Mouse (Mus musculus): ENCODE measurements around the gene Fmn2. TPM values are rescaled to one million over a fixed set of nuclear protein-coding genes. Genes with fewer than 3 reads are reported as not detected.

The Fmn2 gene
- polyA plus RNA-seq, 1 experiment from 2014 or later, result 7.1 TPM

DNA sequence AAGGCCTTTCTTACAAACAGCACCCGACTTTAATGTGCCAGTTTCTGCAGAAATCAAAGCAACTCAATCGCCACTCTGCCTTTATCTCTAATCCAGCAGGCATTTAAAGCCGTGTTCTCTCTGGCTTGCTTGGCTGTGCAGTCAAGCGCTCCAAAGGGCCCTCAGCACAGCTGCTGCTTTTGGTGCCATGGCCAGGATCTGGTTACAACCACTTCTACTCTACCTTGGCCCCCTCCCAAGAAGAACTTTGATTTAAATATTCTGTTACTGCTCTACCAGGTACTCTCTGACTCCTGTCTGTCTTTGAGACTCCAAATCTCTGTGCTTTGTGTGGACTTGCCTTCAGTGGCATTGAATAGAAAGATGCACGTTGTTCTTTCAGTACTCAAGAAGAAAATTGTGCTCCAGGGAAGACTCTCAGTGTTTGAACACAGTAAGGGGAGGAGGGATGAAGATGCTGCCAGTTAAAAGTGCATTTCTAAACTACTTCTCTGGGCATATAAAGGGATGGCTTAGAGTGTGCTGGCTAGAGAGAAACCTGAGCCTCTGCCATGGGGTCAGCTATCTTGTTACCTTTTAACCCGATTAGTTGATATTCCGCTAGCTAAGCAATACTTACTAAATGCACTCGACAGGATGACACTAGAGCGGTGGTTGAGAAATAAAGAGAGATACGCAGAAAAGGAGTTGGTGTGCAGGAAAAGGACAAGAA lies 358.9 kb downstream of the Fmn2 start:
- 79% methylated on average over 10 of the region's 10 CpGs for WGBS
- H3K9me3 ChIP-seq, result no peaks in the 10 kb centered on the region
- H3K4me1 ChIP-seq (replicated peaks), result no peaks in the 10 kb centered on the region
- no peak overlapping the region for H3K4me3 ChIP-seq
- H3K27me3 ChIP-seq, result no peaks in the 10 kb centered on the region
- no peaks in the 10 kb centered on the region for H3K36me3 ChIP-seq
- H3K4me2 ChIP-seq, result no peak overlapping the region
- no peak overlapping the region for H3K27ac ChIP-seq (replicated peaks)
- H3K9ac ChIP-seq, result no peak overlapping the region
- ATAC-seq (ENCODE audit: low FRiP score, low read depth), result no peak

Other genes starting within 250 kb of the Fmn2 start
- gene Olfr419, start 249.8 kb upstream of the Fmn2 start, polyA plus RNA-seq (2015; fragmentation: Nextera tagmentation; extraction: Ambion mirVana), result not detected in 2 replicates
- not detected in 2 replicates for gene Mptx1, start 171.3 kb upstream of the Fmn2 start, polyA plus RNA-seq (2015; fragmentation: Nextera tagmentation; extraction: Ambion mirVana)
- not detected in 2 replicates for gene Olfr417, start 136.7 kb upstream of the Fmn2 start, polyA plus RNA-seq (2015; fragmentation: Nextera tagmentation; extraction: Ambion mirVana)
- not detected in 2 replicates for gene Olfr248, start 110.8 kb upstream of the Fmn2 start, polyA plus RNA-seq (2015; fragmentation: Nextera tagmentation; extraction: Ambion mirVana)
- not detected in 2 replicates for gene Olfr414, start 77.8 kb upstream of the Fmn2 start, polyA plus RNA-seq (2015; fragmentation: Nextera tagmentation; extraction: Ambion mirVana)
- not detected in 2 replicates for gene Olfr220, start 59.7 kb upstream of the Fmn2 start, polyA plus RNA-seq (2015; fragmentation: Nextera tagmentation; extraction: Ambion mirVana)